Mouse (Mus musculus): Measurements from ENCODE around the gene Rassf8. TPM values are rescaled to one million over a fixed set of nuclear protein-coding genes. Genes with fewer than 3 reads are reported as not detected.

Rassf8 gene
- polyA plus RNA-seq, 1 experiment from 2014 or later: 15.7 TPM

DNA sequence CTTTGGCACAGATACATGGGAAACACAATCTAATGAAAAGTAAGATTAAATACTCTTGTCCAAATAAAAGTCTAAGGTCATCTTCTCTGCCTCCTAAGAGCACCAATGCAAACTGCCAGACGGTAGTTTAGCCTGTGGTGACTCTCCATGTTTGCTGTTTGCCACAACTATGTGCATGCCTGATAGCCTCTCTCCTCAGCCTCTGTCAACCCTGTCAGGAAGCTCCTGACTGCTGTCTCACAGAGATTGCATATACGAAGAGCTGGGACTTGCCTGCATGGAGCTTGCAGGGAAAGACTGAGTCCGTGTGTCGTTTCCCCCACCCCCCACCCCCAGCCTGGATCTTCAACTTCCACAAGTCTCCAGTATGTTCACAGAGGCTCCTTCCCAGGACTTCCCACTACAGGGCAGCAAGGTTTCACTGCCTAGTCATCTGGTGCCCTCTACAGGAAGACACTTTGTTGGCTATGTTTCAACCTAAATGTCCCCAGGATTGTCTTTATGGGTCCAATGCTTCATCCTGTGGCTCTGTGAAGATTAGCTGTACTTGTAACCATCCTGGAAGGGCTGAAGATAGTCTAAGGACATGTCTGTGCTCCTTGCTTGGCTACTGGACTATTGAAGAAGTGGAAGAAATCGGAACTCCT lies 77.2 kb downstream of the Rassf8 start:
- peaks cover 37% of the 10 kb centered on the region for H3K36me3 ChIP-seq (ENCODE audit: control insufficient read depth, insufficient read depth, low read length)
- 43% methylated on average over 5 of the region's 5 CpGs for WGBS
- peaks cover 2 to 7% of the 10 kb centered on the region in 2 experiments; a peak in 2 of 4 replicates for H3K4me1 ChIP-seq (ENCODE audit: control insufficient read depth in 2 of 2, insufficient read depth in 2 of 2, low read length in 2 of 2)
- no peak overlapping the region for H3K27ac ChIP-seq (replicated peaks in 1 of 2; ENCODE audit: control insufficient read depth in 1 of 2, insufficient read depth in 1 of 2, low read depth in 2 of 2, low read length in 2 of 2)
- no peak overlapping the region for H3K9ac ChIP-seq (ENCODE audit: low read length)
- no peaks in the 10 kb centered on the region for H3K27me3 ChIP-seq (ENCODE audit: control insufficient read depth, insufficient read depth, low read length)
- H3K4me2 ChIP-seq (ENCODE audit: low read length): no peak overlapping the region
- ATAC-seq (ENCODE audit: insufficient number of reproducible peaks, insufficient read depth, low FRiP score, low read depth): no peak
- H3K4me3 ChIP-seq (ENCODE audit: control insufficient read depth in 1 of 2, insufficient read depth in 1 of 2, low read depth in 1 of 2, low read length in 2 of 2): no peak overlapping the region
- H3K9me3 ChIP-seq (ENCODE audit: control insufficient read depth, low read length): peaks cover 6% of the 10 kb centered on the region; the same call in 1 of the 2 replicates

GRCm38 (mm10) chr6:145826305-145826704 lies 79.8 kb downstream of the Rassf8 start:
- 95% methylated on average over 4 of the region's 4 CpGs for WGBS
- Histone ChIP-seq H3K27ac (replicated peaks in 1 of 2; ENCODE audit: control insufficient read depth in 1 of 2, insufficient read depth in 1 of 2, low read depth in 2 of 2, low read length in 2 of 2) (no peak overlapping the region), H3K4me1 (ENCODE audit: control insufficient read depth in 2 of 2, insufficient read depth in 2 of 2, low read length in 2 of 2) (peaks cover 10% of the 10 kb centered on the region in 2 experiments), H3K4me3 (ENCODE audit: control insufficient read depth in 1 of 2, insufficient read depth in 1 of 2, low read depth in 1 of 2, low read length in 2 of 2) (no peak overlapping the region), H3K9ac (ENCODE audit: low read length) (no peak overlapping the region), H3K36me3 (ENCODE audit: control insufficient read depth, insufficient read depth, low read length) (peaks cover 18% of the 10 kb centered on the region), H3K27me3 (ENCODE audit: control insufficient read depth, insufficient read depth, low read length) (no peaks in the 10 kb centered on the region), H3K4me2 (ENCODE audit: low read length) (no peak overlapping the region), H3K9me3 (ENCODE audit: control insufficient read depth, low read length) (peaks cover 6% of the 10 kb centered on the region; the same call in 1 of the 2 replicates)
- no peak for ATAC-seq (ENCODE audit: insufficient number of reproducible peaks, insufficient read depth, low FRiP score, low read depth)

- WGBS: 76% methylated on average over 16 of the region's 16 CpGs
- no peak for ATAC-seq (ENCODE audit: insufficient number of reproducible peaks, insufficient read depth, low FRiP score, low read depth)
These were observed 82.7 kb downstream of the Rassf8 start for GRCm38 (mm10) chr6:145829062-145829835.

DNA sequence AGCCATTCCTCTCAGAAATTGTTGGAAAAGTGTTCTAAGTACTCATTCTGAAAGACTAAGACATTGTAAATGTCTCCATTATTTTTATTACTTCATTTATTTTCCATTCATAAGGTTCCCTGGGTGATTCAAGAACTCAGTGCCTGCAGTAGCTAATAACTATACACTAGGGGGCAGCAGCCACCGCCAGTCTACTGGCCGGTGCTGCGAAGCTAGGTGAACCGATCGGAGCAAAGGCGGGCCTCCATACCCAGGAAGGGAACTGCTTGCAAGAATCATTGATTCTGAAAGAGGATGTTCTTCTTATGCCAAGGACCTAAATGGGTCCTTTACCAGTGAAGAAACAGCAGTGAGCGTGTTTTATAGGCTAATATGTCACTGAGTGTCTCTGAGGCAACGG lies 83.6 kb downstream of the Rassf8 start:
- Histone ChIP-seq H3K27ac (replicated peaks in 1 of 2; ENCODE audit: control insufficient read depth in 1 of 2, insufficient read depth in 1 of 2, low read depth in 2 of 2, low read length in 2 of 2) (no peak overlapping the region), H3K36me3 (ENCODE audit: control insufficient read depth, insufficient read depth, low read length) (peaks cover 3% of the 10 kb centered on the region), H3K9me3 (ENCODE audit: control insufficient read depth, low read length) (peaks cover 4% of the 10 kb centered on the region; the same call in 1 of the 2 replicates), H3K9ac (ENCODE audit: low read length) (no peak overlapping the region), H3K4me2 (ENCODE audit: low read length) (peak overlapping the region; percentile 42), H3K27me3 (ENCODE audit: control insufficient read depth, insufficient read depth, low read length) (no peaks in the 10 kb centered on the region), H3K4me1 (ENCODE audit: control insufficient read depth in 2 of 2, insufficient read depth in 2 of 2, low read length in 2 of 2) (peaks cover 5 to 12% of the 10 kb centered on the region in 2 experiments), H3K4me3 (ENCODE audit: control insufficient read depth in 1 of 2, insufficient read depth in 1 of 2, low read depth in 1 of 2, low read length in 2 of 2) (no peak overlapping the region)
- ATAC-seq (ENCODE audit: insufficient number of reproducible peaks, insufficient read depth, low FRiP score, low read depth): no peak; the same call in 1 of the 2 replicates
- 16% methylated on average over 8 of the region's 8 CpGs for WGBS

More at GRCm38 (mm10) chr6:145829062-145829835, 82.7 kb downstream of the Rassf8 start:
- H3K4me2 ChIP-seq (ENCODE audit: low read length): no peak overlapping the region
- peaks cover 10% of the 10 kb centered on the region for H3K36me3 ChIP-seq (ENCODE audit: control insufficient read depth, insufficient read depth, low read length)
- H3K9ac ChIP-seq (ENCODE audit: low read length): no peak overlapping the region
- peaks cover 6% of the 10 kb centered on the region; the same call in 1 of the 2 replicates for H3K9me3 ChIP-seq (ENCODE audit: control insufficient read depth, low read length)
- no peak overlapping the region for H3K27ac ChIP-seq (replicated peaks in 1 of 2; ENCODE audit: control insufficient read depth in 1 of 2, insufficient read depth in 1 of 2, low read depth in 2 of 2, low read length in 2 of 2)
- peaks cover 5 to 12% of the 10 kb centered on the region in 2 experiments for H3K4me1 ChIP-seq (ENCODE audit: control insufficient read depth in 2 of 2, insufficient read depth in 2 of 2, low read length in 2 of 2)
- no peak overlapping the region for H3K4me3 ChIP-seq (ENCODE audit: control insufficient read depth in 1 of 2, insufficient read depth in 1 of 2, low read depth in 1 of 2, low read length in 2 of 2)
- H3K27me3 ChIP-seq (ENCODE audit: control insufficient read depth, insufficient read depth, low read length): no peaks in the 10 kb centered on the region

- Histone ChIP-seq H3K36me3 (ENCODE audit: control insufficient read depth, insufficient read depth, low read length) (no peaks in the 10 kb centered on the region), H3K27ac (replicated peaks in 1 of 2; ENCODE audit: control insufficient read depth in 1 of 2, insufficient read depth in 1 of 2, low read depth in 2 of 2, low read length in 2 of 2) (no peak overlapping the region), H3K4me2 (ENCODE audit: low read length) (peak overlapping the region; percentile 42), H3K4me3 (ENCODE audit: control insufficient read depth in 1 of 2, insufficient read depth in 1 of 2, low read depth in 1 of 2, low read length in 2 of 2) (no peak overlapping the region), H3K4me1 (ENCODE audit: control insufficient read depth in 2 of 2, insufficient read depth in 2 of 2, low read length in 2 of 2) (peaks cover 5 to 15% of the 10 kb centered on the region in 2 experiments), H3K9ac (ENCODE audit: low read length) (0 out of 2 replicates have a peak overlapping the region, but pooled peaks have one; percentile 21), H3K9me3 (ENCODE audit: control insufficient read depth, low read length) (no peaks in the 10 kb centered on the region), H3K27me3 (ENCODE audit: control insufficient read depth, insufficient read depth, low read length) (no peaks in the 10 kb centered on the region)
- WGBS: 30% methylated on average over 9 of the region's 9 CpGs
- ATAC-seq (ENCODE audit: insufficient number of reproducible peaks, insufficient read depth, low FRiP score, low read depth): no peak
These were observed 84.1 kb downstream of the Rassf8 start for GRCm38 (mm10) chr6:145830617-145831016.

- no peaks in the 10 kb centered on the region for H3K27me3 ChIP-seq (ENCODE audit: control insufficient read depth, insufficient read depth, low read length)
- no peak overlapping the region for H3K4me3 ChIP-seq (ENCODE audit: control insufficient read depth in 1 of 2, insufficient read depth in 1 of 2, low read depth in 1 of 2, low read length in 2 of 2)
- no peak overlapping the region for H3K9ac ChIP-seq (ENCODE audit: low read length)
- no peak overlapping the region for H3K27ac ChIP-seq (replicated peaks in 1 of 2; ENCODE audit: control insufficient read depth in 1 of 2, insufficient read depth in 1 of 2, low read depth in 2 of 2, low read length in 2 of 2)
- H3K4me1 ChIP-seq (ENCODE audit: control insufficient read depth in 2 of 2, insufficient read depth in 2 of 2, low read length in 2 of 2): peaks cover 5 to 15% of the 10 kb centered on the region in 2 experiments
- no peaks in the 10 kb centered on the region for H3K9me3 ChIP-seq (ENCODE audit: control insufficient read depth, low read length)
- no peak for ATAC-seq (ENCODE audit: insufficient number of reproducible peaks, insufficient read depth, low FRiP score, low read depth)
- no peak overlapping the region for H3K4me2 ChIP-seq (ENCODE audit: low read length)
- WGBS: 45% methylated on average over 8 of the region's 8 CpGs
- H3K36me3 ChIP-seq (ENCODE audit: control insufficient read depth, insufficient read depth, low read length): no peaks in the 10 kb centered on the region
These were observed 86.4 kb downstream of the Rassf8 start for GRCm38 (mm10) chr6:145832927-145833326.

DNA sequence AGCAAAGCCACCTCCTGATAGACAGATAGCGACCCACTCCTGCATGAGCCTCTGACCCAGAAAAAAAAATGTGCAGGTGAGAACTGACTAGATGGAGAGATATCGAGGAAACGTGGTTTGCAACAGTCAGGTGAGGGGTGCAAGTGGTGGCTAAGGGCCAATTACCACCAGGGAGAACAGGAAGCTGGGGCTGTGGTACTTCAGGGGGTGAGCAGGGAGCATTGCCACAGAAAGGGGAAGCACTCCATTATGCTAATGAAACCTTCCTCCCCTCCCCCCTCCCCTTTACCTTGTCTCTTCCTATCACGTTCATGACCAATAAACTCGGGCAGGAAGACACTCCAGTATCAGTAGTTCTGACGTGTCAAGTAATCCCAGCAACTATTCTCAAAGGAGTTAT lies 88.8 kb downstream of the Rassf8 start:
- H3K4me3 ChIP-seq (ENCODE audit: control insufficient read depth in 1 of 2, insufficient read depth in 1 of 2, low read depth in 1 of 2, low read length in 2 of 2): no peak overlapping the region
- WGBS: 36% methylated on average over 6 of the region's 6 CpGs
- H3K9me3 ChIP-seq (ENCODE audit: control insufficient read depth, low read length): no peaks in the 10 kb centered on the region
- no peaks in the 10 kb centered on the region for H3K36me3 ChIP-seq (ENCODE audit: control insufficient read depth, insufficient read depth, low read length)
- H3K27ac ChIP-seq (replicated peaks in 1 of 2; ENCODE audit: control insufficient read depth in 1 of 2, insufficient read depth in 1 of 2, low read depth in 2 of 2, low read length in 2 of 2): no peak overlapping the region
- H3K4me2 ChIP-seq (ENCODE audit: low read length): no peak overlapping the region
- no peak overlapping the region for H3K9ac ChIP-seq (ENCODE audit: low read length)
- peaks cover 5 to 13% of the 10 kb centered on the region in 2 experiments for H3K4me1 ChIP-seq (ENCODE audit: control insufficient read depth in 2 of 2, insufficient read depth in 2 of 2, low read length in 2 of 2)
- no peak for ATAC-seq (ENCODE audit: insufficient number of reproducible peaks, insufficient read depth, low FRiP score, low read depth)
- no peaks in the 10 kb centered on the region for H3K27me3 ChIP-seq (ENCODE audit: control insufficient read depth, insufficient read depth, low read length)

All from heart, embryonic 14.5 days (tissue).